Mouse (Mus musculus) testis, adult 2 months (tissue): ENCODE measurements around the gene Xrcc6. TPM values are rescaled to one million over a fixed set of nuclear protein-coding genes. Genes with fewer than 3 reads are reported as not detected.

Experiments used
- H3K27ac ChIP-seq: fragments of 200-500 bp; 2 replicates; pipeline ENCODE4 v1.5.1; 2012; ENCODE audit warnings: low read depth, low read length; ENCODE audit not compliant: control insufficient read depth, insufficient read depth
- H3K27me3 ChIP-seq: fragments of 200-500 bp; 2 replicates; pipeline ENCODE4 v1.6.1; 2012; ENCODE audit warnings: mild to moderate bottlenecking, low read length, moderate library complexity; ENCODE audit not compliant: control insufficient read depth, insufficient read depth
- H3K36me3 ChIP-seq: fragments of 200-500 bp; 2 replicates; pipeline ENCODE4 v1.6.1; 2012; ENCODE audit warnings: mild to moderate bottlenecking, low read length; ENCODE audit not compliant: control insufficient read depth, insufficient read depth
- H3K4me1 ChIP-seq: fragments of 200-500 bp; 2 replicates; pipeline ENCODE4 v1.6.1; 2012; ENCODE audit warnings: low read length; ENCODE audit not compliant: control insufficient read depth, insufficient read depth
- H3K4me3 ChIP-seq: fragments of 200-500 bp; 2 replicates; pipeline ENCODE4 v1.5.1; 2012; ENCODE audit warnings: low read depth, mild to moderate bottlenecking, low read length, moderate library complexity, mixed read lengths; ENCODE audit not compliant: control insufficient read depth
- CTCF ChIP-seq: fragments of 200-500 bp; IDR thresholded peaks from 2 replicates; pipeline ENCODE4 v1.5.1; 2012; ENCODE audit warnings: low read depth, mild to moderate bottlenecking, inconsistent platforms, low read length, moderate library complexity; ENCODE audit not compliant: control insufficient read depth, insufficient read depth, insufficient replicate concordance
- POLR2A ChIP-seq: fragments of 200-500 bp; IDR thresholded peaks from 2 replicates; pipeline ENCODE4 v1.6.1; 2012; ENCODE audit warnings: low read depth, mild to moderate bottlenecking, inconsistent platforms, low read length, moderate library complexity; ENCODE audit not compliant: control insufficient read depth
- polyA plus RNA-seq: library from polyadenylated mRNA; depleted of rRNA; stranded (reverse); fragments of >200 nt; gene quantifications from 2 replicates; pipeline ENCODE4 v1.2.3, GENCODE M21; 2012

Gene Xrcc6
- polyA plus RNA-seq, 1 experiment = 16.7 TPM

DNA sequence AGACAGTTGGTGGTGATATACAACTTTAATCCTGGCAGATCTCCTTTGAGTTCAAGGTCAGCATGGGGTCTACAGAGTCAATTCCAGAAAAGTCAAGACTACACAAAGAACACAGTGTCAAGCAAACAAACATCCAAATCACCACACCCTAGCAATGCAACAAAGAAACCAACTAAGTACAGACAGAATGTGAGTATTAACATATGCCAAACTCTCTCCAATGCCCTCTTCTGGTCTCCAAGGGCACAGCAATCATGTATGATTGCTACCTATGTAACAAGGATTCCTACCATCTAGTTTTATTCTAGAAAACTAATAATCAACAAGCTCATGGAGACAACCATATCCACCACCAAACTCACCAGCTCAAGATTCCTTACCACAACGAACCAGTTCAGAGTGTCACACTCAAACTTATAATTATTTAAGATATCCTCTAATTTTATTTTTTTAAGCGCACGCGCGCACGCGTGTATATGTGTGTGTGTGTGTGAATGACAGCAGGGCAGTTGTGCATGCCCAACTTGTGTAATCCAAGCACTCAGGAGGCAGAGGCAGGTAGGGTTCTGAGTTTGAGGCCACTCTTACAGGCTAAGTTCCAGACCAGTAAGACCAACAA lies 56.6 kb downstream of the Xrcc6 start:
- TF ChIP-seq POLR2A = no peak
- TF ChIP-seq CTCF = no peak
- Histone ChIP-seq H3K27ac (no peak overlapping the region), H3K4me3 (peak overlapping the region; percentile 10; the same call in 1 of the 2 replicates), H3K4me1 (peaks cover 7% of the 10 kb centered on the region), H3K36me3 (0 out of 2 replicates have a peak, but pooled peaks cover 2% of the 10 kb centered on the region), H3K27me3 (no peaks in the 10 kb centered on the region)

DNA sequence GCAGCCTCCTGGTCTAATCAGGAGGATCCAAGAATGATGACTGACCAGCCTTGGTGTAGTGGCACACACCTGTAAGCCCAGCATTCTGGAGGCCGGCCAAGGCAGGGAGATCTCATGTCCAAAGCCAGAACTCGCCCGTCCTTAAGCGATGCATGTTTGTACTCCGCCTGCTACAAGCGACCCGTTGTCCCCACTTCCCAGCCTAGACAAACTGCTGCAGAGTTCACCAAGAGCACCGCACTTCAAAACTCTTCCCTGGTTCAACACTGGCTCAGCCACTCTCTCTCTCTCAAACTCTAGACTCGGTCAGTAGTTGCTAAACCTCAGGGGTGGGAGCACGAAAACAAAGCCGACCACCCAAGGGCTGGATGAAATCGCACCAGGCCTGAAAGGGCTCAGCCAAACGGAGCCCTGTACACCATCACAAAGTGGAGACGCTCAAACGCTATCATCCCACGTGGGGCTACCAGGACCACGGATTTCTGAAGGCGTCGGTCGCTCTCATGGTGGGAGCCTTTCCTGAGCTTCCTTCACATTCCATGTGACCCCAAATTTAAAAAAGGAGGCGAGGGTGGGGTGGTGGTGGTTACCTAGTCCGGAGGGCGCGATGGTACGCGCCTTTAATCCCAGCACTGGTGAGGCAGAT lies 58.7 kb downstream of the Xrcc6 start:
- Histone ChIP-seq H3K27me3 (no peaks in the 10 kb centered on the region), H3K36me3 (0 out of 2 replicates have a peak, but pooled peaks cover 2% of the 10 kb centered on the region), H3K4me1 (peaks cover 7% of the 10 kb centered on the region), H3K4me3 (peak overlapping the region; percentile 95), H3K27ac (peak overlapping the region; percentile 95)
- TF ChIP-seq POLR2A (no peak), CTCF (no peak)

DNA sequence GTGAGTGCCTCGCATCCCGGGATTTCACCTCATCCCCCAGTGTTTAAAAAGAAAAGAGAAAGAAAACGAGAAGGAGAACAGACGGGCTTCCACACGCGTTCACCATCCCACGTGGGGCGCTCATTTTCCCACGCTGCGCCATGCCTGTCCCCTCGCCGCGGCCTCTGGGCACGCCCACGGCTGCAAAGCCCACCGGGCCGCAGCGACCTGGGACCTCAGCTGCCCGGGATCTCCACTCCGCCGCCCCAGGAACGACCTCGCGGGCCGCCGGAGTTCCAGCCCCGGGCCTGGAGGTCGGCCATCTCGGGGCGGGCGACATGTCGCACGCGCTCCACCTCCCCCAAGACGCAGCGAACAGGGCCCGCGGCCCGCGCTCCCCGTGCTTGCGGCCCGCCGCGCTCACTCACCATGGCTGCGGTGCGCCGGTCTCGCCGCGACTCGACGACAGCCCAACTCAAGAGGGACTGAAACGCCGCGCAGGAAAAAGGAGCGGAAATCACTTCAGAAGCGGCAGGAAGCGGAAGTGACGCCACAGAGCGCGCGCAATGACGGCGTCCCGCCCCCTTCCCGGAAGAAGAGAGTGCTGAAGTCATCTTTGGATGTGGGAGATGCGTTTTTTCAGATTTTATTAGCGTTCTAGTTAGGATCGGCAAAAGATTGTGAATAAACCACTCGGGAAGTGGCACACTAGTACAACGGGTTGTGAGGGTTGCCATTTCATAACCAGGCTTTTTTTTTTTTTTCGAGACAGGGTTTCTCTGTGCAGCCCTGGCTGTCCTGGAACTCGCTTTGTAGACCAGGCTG lies 59.6 kb downstream of the Xrcc6 start, which contains the start of gene Snu13:
Gene Snu13 (minus strand): TSS at position 519 of the 804 bp plus-strand sequence.
- H3K27me3 ChIP-seq = no peaks in the 10 kb centered on the region

DNA sequence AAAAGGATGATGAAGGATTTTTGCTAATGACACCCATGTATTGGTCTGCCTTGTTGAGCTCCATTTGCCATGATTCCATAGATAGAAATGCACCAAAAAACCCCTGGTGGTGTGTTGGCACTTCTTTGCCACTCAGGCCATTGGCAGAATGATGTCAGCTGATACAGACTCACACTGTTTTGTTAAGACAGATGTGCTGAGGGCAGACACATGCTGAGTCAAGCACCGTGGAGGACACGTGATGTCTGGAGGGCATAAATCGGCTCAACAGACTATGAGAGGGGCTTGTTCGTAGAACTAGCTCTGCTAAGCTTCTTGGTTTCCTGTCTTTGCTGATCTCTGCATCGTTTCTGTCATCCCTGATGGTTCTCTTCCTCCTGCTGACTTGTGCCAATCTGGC lies 64.9 kb downstream of the Xrcc6 start:
- no peaks in the 10 kb centered on the region for H3K27me3 ChIP-seq
- TF ChIP-seq CTCF (no peak), POLR2A (no peak)
- no peaks in the 10 kb centered on the region for H3K36me3 ChIP-seq
- no peak overlapping the region for H3K4me3 ChIP-seq
- no peaks in the 10 kb centered on the region for H3K4me1 ChIP-seq
- no peak overlapping the region for H3K27ac ChIP-seq

More for the DNA sequence above, 59.6 kb downstream of the Xrcc6 start, which contains the start of gene Snu13:
- Histone ChIP-seq H3K27ac (peak within 1 kb of the TSS; percentile 95), H3K4me3 (peak within 1 kb of the TSS; percentile 95), H3K36me3 (0 out of 2 replicates have a peak, but pooled peaks cover 2% of the 10 kb centered on the region), H3K4me1 (peaks cover 7% of the 10 kb centered on the region)
- TF ChIP-seq CTCF (no peak), POLR2A (peak; percentile 86)

DNA sequence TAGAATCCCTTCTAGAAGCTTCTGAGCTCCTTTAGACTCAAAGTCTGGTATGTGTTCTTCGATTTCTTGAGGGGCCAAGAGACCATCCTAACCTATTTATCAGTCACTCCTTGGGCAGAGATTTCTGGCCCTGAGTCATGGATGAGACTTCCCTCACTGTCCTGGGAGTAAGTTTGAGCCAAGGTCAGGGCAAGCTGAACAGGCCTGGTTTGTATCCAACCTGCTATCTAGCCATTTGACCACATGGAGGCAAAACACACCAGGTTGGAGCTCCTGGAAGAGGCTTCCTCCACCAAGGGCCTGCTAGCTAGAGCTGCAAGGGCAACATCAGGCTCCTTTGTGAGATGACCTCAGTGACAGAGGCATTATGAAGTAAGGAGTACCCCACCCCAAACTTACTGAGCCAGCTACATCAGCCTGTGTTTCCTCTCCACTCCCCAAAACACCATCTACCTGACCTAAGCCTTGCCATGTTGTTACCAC lies 71.1 kb downstream of the Xrcc6 start, which contains the start of gene 4930407I10Rik:
Gene 4930407I10Rik (plus strand): TSS at position 433 of the 483 bp plus-strand sequence.
- Histone ChIP-seq H3K4me1 (peaks cover 2% of the 10 kb centered on the region; the same call in 1 of the 2 replicates), H3K27me3 (no peaks in the 10 kb centered on the region), H3K27ac (peak within 1 kb of the TSS; percentile 23; the same call in 1 of the 2 replicates), H3K36me3 (no peaks in the 10 kb centered on the region), H3K4me3 (peak within 1 kb of the TSS; percentile 75)
- no peak for TF ChIP-seq CTCF
- no peak; the same call in 1 of the 2 replicates for TF ChIP-seq POLR2A

DNA sequence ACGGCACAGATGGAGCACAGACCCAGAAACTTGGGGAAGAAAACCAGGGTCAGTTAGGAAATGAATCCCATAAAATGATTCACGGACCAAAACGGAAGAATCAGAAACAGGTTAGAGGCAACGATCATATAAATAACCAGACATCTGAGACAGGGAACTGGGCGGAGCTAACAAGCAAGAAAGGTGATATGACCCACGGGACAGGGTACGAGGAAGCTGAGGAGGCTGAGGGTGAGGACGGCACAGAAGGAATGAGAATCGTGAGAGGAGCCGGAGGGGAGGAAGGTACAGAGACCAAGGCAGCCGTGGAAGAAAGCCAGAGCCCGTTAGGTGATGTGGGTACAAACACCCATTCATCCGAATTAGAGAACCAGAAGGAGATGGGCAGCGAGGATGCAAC lies 76.3 kb downstream of the Xrcc6 start:
- Histone ChIP-seq H3K4me3 (peak overlapping the region; percentile 72), H3K36me3 (no peaks in the 10 kb centered on the region), H3K27ac (no peak overlapping the region), H3K27me3 (no peaks in the 10 kb centered on the region; the same call in 1 of the 2 replicates), H3K4me1 (peaks cover 11% of the 10 kb centered on the region)
- no peak for TF ChIP-seq CTCF
- TF ChIP-seq POLR2A = no peak
